Mouse (Mus musculus): ENCODE measurements around the gene Micall1. TPM values are rescaled to one million over a fixed set of nuclear protein-coding genes. Genes with fewer than 3 reads are reported as not detected.

The Micall1 gene
- polyA plus RNA-seq, 1 experiment from 2014 or later: 8.3 TPM

DNA sequence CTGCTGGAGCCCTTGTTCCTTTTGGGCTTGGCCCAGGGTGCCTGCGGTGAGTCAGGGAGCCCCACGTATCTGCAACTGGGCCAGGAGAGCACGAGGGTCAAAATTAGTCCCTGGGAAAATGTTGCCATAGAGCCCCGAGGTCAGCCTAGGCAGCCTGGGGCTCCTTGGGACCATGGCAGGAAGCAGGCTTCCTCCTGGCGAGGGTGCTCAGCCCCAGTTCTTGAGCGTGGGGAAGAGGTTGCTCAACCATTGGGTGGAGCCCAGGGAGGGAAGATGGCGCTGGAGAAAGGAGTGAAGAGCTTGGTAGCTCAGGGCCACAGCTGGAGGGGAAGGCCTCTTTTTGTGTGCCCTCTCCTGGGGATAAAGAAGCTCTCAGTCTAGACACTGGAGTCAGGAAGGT, 53.6 kb downstream of the Micall1 start:
- Histone ChIP-seq H3K27me3 (replicated peaks) (peaks cover 83% of the 10 kb centered on the region), H3K9me3 (no peaks in the 10 kb centered on the region), H3K4me2 (replicated peaks) (no peak overlapping the region), H3K9ac (no peak overlapping the region), H3K27ac (no peak overlapping the region), H3K36me3 (no peaks in the 10 kb centered on the region), H3K4me3 (replicated peaks) (no peak overlapping the region; the same call in 1 of the 2 replicates), H3K4me1 (replicated peaks) (0 out of 2 replicates have a peak, but pooled peaks cover 8% of the 10 kb centered on the region)
- 63% methylated on average over 7 of the region's 7 CpGs for WGBS
- no peak for ATAC-seq

DNA sequence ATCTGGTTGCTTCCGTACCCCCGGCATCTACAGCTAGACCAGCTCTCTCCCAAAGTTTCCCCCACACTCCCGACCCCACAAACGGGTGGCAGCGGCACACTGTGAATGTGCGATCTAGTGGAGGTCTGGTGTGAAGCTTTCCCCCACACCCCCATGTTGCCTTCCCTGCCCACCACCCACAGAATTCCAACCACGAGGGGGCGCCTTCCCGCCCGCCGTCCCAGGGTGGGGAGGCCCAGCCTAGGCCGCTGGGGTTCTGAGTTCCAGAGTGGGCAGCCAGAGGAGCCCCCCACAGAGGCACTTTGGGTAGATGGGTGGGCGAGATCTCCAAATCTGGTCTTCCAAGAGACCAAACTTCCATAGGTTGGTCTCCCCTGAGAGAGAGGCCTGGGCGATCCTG, 54.1 kb downstream of the Micall1 start:
- H3K27me3 ChIP-seq (replicated peaks): peaks cover 82% of the 10 kb centered on the region
- WGBS: 32% methylated on average over 14 of the region's 14 CpGs
- no peaks in the 10 kb centered on the region for H3K36me3 ChIP-seq
- no peaks in the 10 kb centered on the region for H3K9me3 ChIP-seq
- no peak overlapping the region for H3K4me2 ChIP-seq (replicated peaks)
- ATAC-seq: no peak
- H3K27ac ChIP-seq: no peak overlapping the region
- H3K9ac ChIP-seq: no peak overlapping the region
- H3K4me1 ChIP-seq (replicated peaks): 0 out of 2 replicates have a peak, but pooled peaks cover 8% of the 10 kb centered on the region
- peak overlapping the region; percentile 22 for H3K4me3 ChIP-seq (replicated peaks)

DNA sequence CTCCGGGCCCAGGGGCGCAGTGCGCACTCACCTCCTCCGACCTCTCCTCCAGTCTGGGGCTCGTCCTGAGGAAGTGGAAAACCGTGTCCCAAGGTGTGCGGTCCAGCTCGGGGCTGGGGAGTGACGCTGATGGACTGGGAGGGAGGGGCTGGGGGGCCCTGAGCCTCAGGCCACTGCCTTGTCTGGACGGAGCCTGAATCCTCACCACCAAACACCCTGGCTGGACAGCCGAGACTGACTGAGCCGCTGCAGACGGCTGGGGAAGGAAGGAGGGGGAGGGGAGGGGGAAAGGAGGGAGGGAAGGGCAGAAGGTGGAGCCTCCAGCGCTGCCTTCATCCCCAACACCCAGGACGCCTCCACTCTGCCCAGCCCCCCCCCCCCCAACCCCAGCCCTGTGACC, 55.6 kb downstream of the Micall1 start:
- H3K4me2 ChIP-seq (replicated peaks): no peak overlapping the region
- no peaks in the 10 kb centered on the region for H3K36me3 ChIP-seq
- WGBS: 6% methylated on average over 15 of the region's 15 CpGs
- H3K9ac ChIP-seq: no peak overlapping the region
- ATAC-seq: peak; percentile 21; the same call in 1 of the 2 replicates
- H3K27ac ChIP-seq: no peak overlapping the region
- 0 out of 2 replicates have a peak overlapping the region, but pooled peaks have one; percentile 15 for H3K4me3 ChIP-seq (replicated peaks)
- H3K9me3 ChIP-seq: no peaks in the 10 kb centered on the region
- 0 out of 2 replicates have a peak, but pooled peaks cover 8% of the 10 kb centered on the region for H3K4me1 ChIP-seq (replicated peaks)
- peaks cover 74% of the 10 kb centered on the region for H3K27me3 ChIP-seq (replicated peaks)

DNA sequence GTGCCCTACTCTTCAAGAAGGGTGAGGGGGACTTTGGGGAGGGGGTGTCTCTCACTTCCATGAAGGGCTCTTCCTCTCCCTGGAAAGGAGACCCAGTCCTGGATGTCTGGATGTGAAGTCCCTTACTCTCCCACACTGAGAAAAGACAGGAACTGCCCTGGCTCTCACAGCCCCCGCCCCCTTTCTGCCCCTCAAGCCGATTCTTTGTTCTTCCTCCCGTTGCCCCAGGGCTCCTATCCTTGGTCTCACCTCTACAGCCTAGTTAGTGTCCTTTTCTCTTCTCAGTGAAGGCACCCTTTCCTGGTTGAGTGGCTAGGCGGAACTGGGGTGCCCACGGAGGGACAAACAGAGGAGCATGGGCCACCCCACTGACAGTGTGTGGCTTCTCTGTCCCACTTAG, 56.4 kb downstream of the Micall1 start, which contains the start of gene Sox10:
TSS of gene Sox10 (minus strand) at position 101 of the 400 bp plus-strand sequence.
- ATAC-seq: no peak
- 0 out of 2 replicates have a peak within 1 kb of the TSS, but pooled peaks have one; percentile 9 for H3K4me2 ChIP-seq (replicated peaks)
- WGBS: 42% methylated on average over 5 of the region's 5 CpGs
- H3K27me3 ChIP-seq (replicated peaks): peaks cover 67% of the 10 kb centered on the region
- no peak within 1 kb of the TSS for H3K9ac ChIP-seq
- 0 out of 2 replicates have a peak within 1 kb of the TSS, but pooled peaks have one; percentile 15 for H3K4me3 ChIP-seq (replicated peaks)
- peak within 1 kb of the TSS; percentile 13; the same call in 1 of the 2 replicates for H3K27ac ChIP-seq
- no peaks in the 10 kb centered on the region for H3K9me3 ChIP-seq
- H3K4me1 ChIP-seq (replicated peaks): 0 out of 2 replicates have a peak, but pooled peaks cover 8% of the 10 kb centered on the region
- H3K36me3 ChIP-seq: no peaks in the 10 kb centered on the region

DNA sequence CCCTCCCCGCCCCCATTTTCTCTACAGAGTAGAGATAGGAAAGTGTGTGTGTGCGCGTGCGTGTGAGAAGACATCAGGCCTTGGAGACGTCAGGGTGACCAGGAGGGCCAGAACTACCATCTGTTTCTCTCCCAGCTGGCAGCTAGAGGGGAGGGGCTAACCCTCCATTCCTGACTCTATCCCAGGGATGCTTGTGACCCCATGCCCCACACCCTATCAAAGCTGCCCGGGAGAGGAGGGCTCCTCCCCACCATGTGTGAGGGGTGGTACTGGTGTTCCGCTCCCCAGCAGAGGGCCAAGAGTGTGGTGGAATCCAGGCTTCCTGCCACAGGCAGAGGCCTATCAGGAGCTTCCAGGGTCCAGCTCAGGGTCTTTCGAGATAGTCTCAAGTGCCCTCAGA, 58.0 kb downstream of the Micall1 start:
- 56% methylated on average over 8 of the region's 8 CpGs for WGBS
- Histone ChIP-seq H3K36me3 (no peaks in the 10 kb centered on the region), H3K4me3 (replicated peaks) (no peak overlapping the region), H3K4me1 (replicated peaks) (0 out of 2 replicates have a peak, but pooled peaks cover 8% of the 10 kb centered on the region), H3K27ac (no peak overlapping the region), H3K9ac (no peak overlapping the region), H3K27me3 (replicated peaks) (peaks cover 55% of the 10 kb centered on the region), H3K9me3 (no peaks in the 10 kb centered on the region), H3K4me2 (replicated peaks) (no peak overlapping the region)
- peak; percentile 27; the same call in 1 of the 2 replicates for ATAC-seq

DNA sequence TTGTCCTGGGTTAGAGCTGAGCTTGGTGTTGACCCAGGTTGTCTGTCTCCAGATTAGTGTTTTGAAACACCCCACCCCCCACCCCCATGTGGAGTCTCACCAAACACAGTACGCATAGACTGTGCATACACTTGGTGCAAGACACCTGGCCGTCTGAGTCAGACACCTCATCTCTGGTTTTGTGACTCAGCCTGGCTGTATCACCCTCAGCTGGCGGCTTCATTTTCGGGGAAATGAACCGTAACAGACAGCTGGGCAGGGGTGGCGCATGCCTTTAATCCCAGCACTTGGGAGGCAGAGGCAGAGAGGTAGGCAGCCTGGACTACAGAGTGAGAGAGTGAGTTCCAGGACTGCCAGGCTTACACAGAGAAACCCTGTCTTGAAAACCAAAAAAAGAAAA, 68.2 kb downstream of the Micall1 start:
- no peak for ATAC-seq
- H3K27me3 ChIP-seq (replicated peaks): no peaks in the 10 kb centered on the region
- WGBS: 63% methylated on average over 6 of the region's 6 CpGs
- H3K9ac ChIP-seq: no peak overlapping the region
- no peak overlapping the region for H3K4me3 ChIP-seq (replicated peaks)
- no peaks in the 10 kb centered on the region for H3K4me1 ChIP-seq (replicated peaks)
- no peak overlapping the region for H3K4me2 ChIP-seq (replicated peaks)
- no peak overlapping the region for H3K27ac ChIP-seq
- H3K9me3 ChIP-seq: no peaks in the 10 kb centered on the region
- no peaks in the 10 kb centered on the region for H3K36me3 ChIP-seq

DNA sequence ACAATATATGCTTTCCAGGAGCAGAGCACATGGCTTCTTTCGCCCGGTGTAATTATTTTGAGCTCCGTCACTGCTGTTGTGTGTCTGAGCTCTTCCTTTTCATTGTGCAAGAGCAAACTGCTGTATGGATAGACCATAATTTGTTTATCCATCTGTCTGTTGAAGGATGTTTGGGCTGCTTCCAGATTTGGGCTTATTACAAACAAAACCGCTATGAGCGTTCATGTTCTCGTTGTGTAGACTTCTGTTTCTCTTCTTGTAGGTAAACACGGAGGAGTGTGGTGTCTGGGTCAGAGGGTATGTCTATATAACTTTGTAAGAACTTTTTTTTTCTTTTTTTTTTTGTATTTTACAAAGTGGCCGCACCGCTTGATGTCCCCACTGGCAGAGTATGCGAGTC, 76.5 kb downstream of the Micall1 start:
- Histone ChIP-seq H3K9me3 (no peaks in the 10 kb centered on the region), H3K4me2 (replicated peaks) (no peak overlapping the region), H3K27ac (no peak overlapping the region), H3K4me1 (replicated peaks) (no peaks in the 10 kb centered on the region), H3K4me3 (replicated peaks) (no peak overlapping the region), H3K36me3 (no peaks in the 10 kb centered on the region), H3K9ac (no peak overlapping the region), H3K27me3 (replicated peaks) (no peaks in the 10 kb centered on the region)
- 49% methylated on average over 10 of the region's 10 CpGs for WGBS
- ATAC-seq: no peak

Other genes starting within 250 kb of the Micall1 start
- 47.6 and 51.7 TPM in 2 replicates for gene Gga1, start 231.7 kb upstream of the Micall1 start, polyA plus RNA-seq (2015; fragmentation: Nextera tagmentation; extraction: Ambion mirVana)
- 0.23 and 0.42 TPM in 2 replicates for gene Gm49510, start 209.2 kb upstream of the Micall1 start, polyA plus RNA-seq (2015; fragmentation: Nextera tagmentation; extraction: Ambion mirVana)
- 21.6 and 26.8 TPM in 2 replicates for gene Sh3bp1, start 209.1 kb upstream of the Micall1 start, polyA plus RNA-seq (2015; fragmentation: Nextera tagmentation; extraction: Ambion mirVana)
- 11.0 TPM in 2 replicates for gene Pdxp, start 195.0 kb upstream of the Micall1 start, polyA plus RNA-seq (2015; fragmentation: Nextera tagmentation; extraction: Ambion mirVana)
- 996 and 1,059 TPM in 2 replicates for gene Lgals1, start 182.2 kb upstream of the Micall1 start, polyA plus RNA-seq (2015; fragmentation: Nextera tagmentation; extraction: Ambion mirVana)
- gene Nol12, start 174.0 kb upstream of the Micall1 start, polyA plus RNA-seq (2015; fragmentation: Nextera tagmentation; extraction: Ambion mirVana): 41.4 and 42.3 TPM in 2 replicates
- 51.5 and 53.1 TPM in 2 replicates for gene Triobp, start 161.2 kb upstream of the Micall1 start, polyA plus RNA-seq (2015; fragmentation: Nextera tagmentation; extraction: Ambion mirVana)
- gene H1f0, start 80.4 kb upstream of the Micall1 start, polyA plus RNA-seq (2015; fragmentation: Nextera tagmentation; extraction: Ambion mirVana): 441 and 523 TPM in 2 replicates
- gene Galr3, start 67.0 kb upstream of the Micall1 start, polyA plus RNA-seq (2015; fragmentation: Nextera tagmentation; extraction: Ambion mirVana): 1.6 and 1.8 TPM in 2 replicates
- gene Ankrd54, start 46.0 kb upstream of the Micall1 start, polyA plus RNA-seq (2015; fragmentation: Nextera tagmentation; extraction: Ambion mirVana): 53.5 and 56.2 TPM in 2 replicates
- gene Eif3l, start 33.7 kb upstream of the Micall1 start, polyA plus RNA-seq (2015; fragmentation: Nextera tagmentation; extraction: Ambion mirVana): 229 and 241 TPM in 2 replicates
- gene Polr2f, start 32.1 kb downstream of the Micall1 start, polyA plus RNA-seq (2015; fragmentation: Nextera tagmentation; extraction: Ambion mirVana): 311 and 328 TPM in 2 replicates
- 4.5 and 5.7 TPM in 2 replicates for gene 1700088E04Rik, start 32.4 kb downstream of the Micall1 start, polyA plus RNA-seq (2015; fragmentation: Nextera tagmentation; extraction: Ambion mirVana)
- gene Sox10, start 56.3 kb downstream of the Micall1 start, polyA plus RNA-seq (2015; fragmentation: Nextera tagmentation; extraction: Ambion mirVana): 7.9 and 8.2 TPM in 2 replicates
- 44.2 and 50.1 TPM in 2 replicates for gene Pick1, start 120.3 kb downstream of the Micall1 start, polyA plus RNA-seq (2015; fragmentation: Nextera tagmentation; extraction: Ambion mirVana)
- gene Gm49486, start 120.5 kb downstream of the Micall1 start, polyA plus RNA-seq (2015; fragmentation: Nextera tagmentation; extraction: Ambion mirVana): 0.27 and 0.35 TPM in 2 replicates
- 0.16 TPM in 1 of 2 replicates, not detected in the other for gene Slc16a8, start 145.9 kb downstream of the Micall1 start, polyA plus RNA-seq (2015; fragmentation: Nextera tagmentation; extraction: Ambion mirVana)
- gene Baiap2l2, start 176.6 kb downstream of the Micall1 start, polyA plus RNA-seq (2015; fragmentation: Nextera tagmentation; extraction: Ambion mirVana): 12.3 and 14.7 TPM in 2 replicates
- gene Pla2g6, start 219.5 kb downstream of the Micall1 start, polyA plus RNA-seq (2015; fragmentation: Nextera tagmentation; extraction: Ambion mirVana): 20.2 and 21.6 TPM in 2 replicates
- gene Maff, start 237.7 kb downstream of the Micall1 start, polyA plus RNA-seq (2015; fragmentation: Nextera tagmentation; extraction: Ambion mirVana): 5.8 and 7.9 TPM in 2 replicates